11 mouse cellular contexts compared by ENCODE assay signal in the genomic region with DNA sequence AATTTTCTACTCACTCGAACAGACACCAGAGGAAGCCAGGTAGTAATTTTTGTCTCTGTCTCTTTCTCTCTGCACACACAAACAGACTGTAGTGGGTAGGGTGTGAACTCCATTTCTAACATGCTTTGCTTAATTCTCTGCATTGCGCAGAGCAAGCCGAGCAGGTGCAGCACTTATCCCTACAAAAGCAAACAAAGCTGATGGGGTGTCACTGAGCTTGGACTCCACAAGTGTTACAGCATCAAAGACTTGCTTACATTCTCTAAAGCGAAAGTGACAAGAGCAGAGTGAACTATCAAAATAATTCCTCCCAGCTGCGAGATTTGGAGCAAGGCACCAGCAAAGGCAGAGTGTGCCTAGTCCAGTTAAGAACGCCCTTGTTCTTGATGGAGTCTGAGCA. TPM values are rescaled to one million over a fixed set of nuclear protein-coding genes. Genes with fewer than 3 reads are reported as not detected.
A peak's percentile ranks its signal among the peaks of the same experiment; 100 is the strongest.
DNase-seq lines count a peak whose midpoint lies in the region; ATAC-seq lines count a peak whose summit lies in the region.
"Had no signal": no experiment of that assay in that cellular context is flagged by ENCODE, and none has a peak within 500 bp of the region (broad histone marks: within the 10 kb centered on the region; RNA-seq: fewer than 3 reads in every experiment).

No protein-coding gene starts in this region.

- no peaks in the 10 kb centered on the region for H3K9me3 ChIP-seq in lung, embryonic 16.5 days (ENCODE audit: control insufficient read depth, low read length)
- H3K9me3 ChIP-seq: liver, embryonic 15.5 days had no signal

- ATAC-seq in lung, embryonic 16.5 days (ENCODE audit: low read depth) = peak; percentile 83
- ATAC-seq in frontal cortex, adult (ENCODE audit: low TSS enrichment) = no peak

- H3K4me3 ChIP-seq in lung, embryonic 16.5 days (ENCODE audit: low read length) = peak overlapping the region; percentile 9; the same call in 1 of the 2 replicates
- H3K4me3 ChIP-seq: erythroblast, embryonic 14.5 days; layer of hippocampus, adult 2 months; liver, embryonic 15.5 days had no signal

- intact Hi-C loops in heart, postnatal 25 days (cut with DNase I) = no loop called here

- H3K27me3 ChIP-seq in lung, embryonic 16.5 days (ENCODE audit: control insufficient read depth, insufficient read depth, low read depth, low read length) = no peaks in the 10 kb centered on the region
- H3K27me3 ChIP-seq: liver, embryonic 15.5 days had no signal

- DNase-seq in heart, adult 11 months = peak; percentile 87
- no peak for DNase-seq in heart, postnatal 25 days (ENCODE audit: low spot score)
- DNase-seq in urinary bladder, postnatal 14 days (ENCODE audit: low spot score) = peak; percentile 8
- no peak for DNase-seq in urinary bladder, postnatal 25 days (ENCODE audit: low spot score)
- DNase-seq in kidney, postnatal 36 days = no peak
- DNase-seq in cerebellum, postnatal 36 days = no peak

- peak overlapping the region; percentile 48 for H3K4me2 ChIP-seq in lung, embryonic 16.5 days (ENCODE audit: low read depth, low read length)
- H3K4me2 ChIP-seq: liver, embryonic 15.5 days had no signal

- H3K9ac ChIP-seq in lung, embryonic 16.5 days (ENCODE audit: low read length) = peak overlapping the region; percentile 46; the same call in 1 of the 2 replicates
- H3K9ac ChIP-seq: liver, embryonic 15.5 days had no signal

- H3K4me1 ChIP-seq in lung, embryonic 16.5 days (replicated peaks; ENCODE audit: control insufficient read depth, insufficient read depth, low read length) = 0 out of 2 replicates have a peak, but pooled peaks cover 6% of the 10 kb centered on the region
- H3K4me1 ChIP-seq: liver, embryonic 15.5 days had no signal

- WGBS in lung, embryonic 16.5 days = 8% methylated on average over 6 of the region's 6 CpGs

- H3K36me3 ChIP-seq in lung, embryonic 16.5 days (ENCODE audit: control insufficient read depth, insufficient read depth, low read length) = no peaks in the 10 kb centered on the region
- H3K36me3 ChIP-seq: liver, embryonic 15.5 days had no signal

- peak overlapping the region; percentile 77 for H3K27ac ChIP-seq in lung, embryonic 16.5 days (ENCODE audit: low read length)
- H3K27ac ChIP-seq: layer of hippocampus, adult 2 months; liver, embryonic 15.5 days had no signal

RNA-seq across cellular contexts. Expression of a gene that starts 28.3 kb away (rescaled TPM):
- 1 to 10 TPM; 1.6 to 2.0 TPM for total RNA-seq in heart, postnatal 25 days (2021)
- 26.8 and 34.3 TPM in 2 replicates for polyA plus RNA-seq in lung, embryonic 16.5 days (2015; fragmentation: Nextera tagmentation; extraction: Ambion mirVana)

Comparison
In these comparisons a context has a peak if more than half of its experiments do, and no peak if none do; other contexts are left out.
1. DNase-seq: peak in heart, adult 11 months (single experiment) and urinary bladder, postnatal 14 days (single experiment); none in heart, postnatal 25 days (single experiment), urinary bladder, postnatal 25 days (single experiment), kidney, postnatal 36 days (0 of 2) and cerebellum, postnatal 36 days (0 of 2).